Mouse (Mus musculus): ENCODE results near the gene Shisa3. TPM values are rescaled to one million over a fixed set of nuclear protein-coding genes. Genes with fewer than 3 reads are reported as not detected.

Gene Shisa3
- polyA plus RNA-seq, 1 experiment from 2014 or later: 0.39 TPM

GRCm38 (mm10) chr5:67655696-67656519, 48.2 kb downstream of the Shisa3 start:
- Histone ChIP-seq H3K9ac (no peak overlapping the region), H3K27me3 (no peaks in the 10 kb centered on the region), H3K36me3 (ENCODE audit: poor library complexity, severe bottlenecking) (0 out of 2 replicates have a peak, but pooled peaks cover 6% of the 10 kb centered on the region), H3K27ac (no peak overlapping the region), H3K4me2 (no peak overlapping the region), H3K4me1 (peaks cover 15% of the 10 kb centered on the region), H3K4me3 (no peak overlapping the region), H3K9me3 (replicated peaks) (0 out of 2 replicates have a peak, but pooled peaks cover 2% of the 10 kb centered on the region)
- 22% methylated on average over 14 of the region's 14 CpGs for WGBS
- no peak for ATAC-seq

- Histone ChIP-seq H3K9me3 (replicated peaks) (0 out of 2 replicates have a peak, but pooled peaks cover 2% of the 10 kb centered on the region), H3K27me3 (no peaks in the 10 kb centered on the region), H3K36me3 (ENCODE audit: poor library complexity, severe bottlenecking) (0 out of 2 replicates have a peak, but pooled peaks cover 6% of the 10 kb centered on the region), H3K27ac (no peak overlapping the region), H3K4me3 (no peak overlapping the region), H3K4me2 (no peak overlapping the region), H3K9ac (no peak overlapping the region), H3K4me1 (peaks cover 15% of the 10 kb centered on the region)
- no peak for ATAC-seq
- WGBS: 6% methylated on average over 13 of the region's 13 CpGs
Measured at GRCm38 (mm10) chr5:67656821-67657259, 49.2 kb downstream of the Shisa3 start.

GRCm38 (mm10) chr5:67659864-67660263, 52.2 kb downstream of the Shisa3 start:
- ATAC-seq: no peak
- 84% methylated on average over 9 of the region's 9 CpGs for WGBS
- Histone ChIP-seq H3K9me3 (replicated peaks) (no peaks in the 10 kb centered on the region), H3K9ac (no peak overlapping the region), H3K27ac (no peak overlapping the region), H3K4me1 (peaks cover 15% of the 10 kb centered on the region), H3K27me3 (no peaks in the 10 kb centered on the region), H3K4me2 (no peak overlapping the region), H3K36me3 (ENCODE audit: poor library complexity, severe bottlenecking) (0 out of 2 replicates have a peak, but pooled peaks cover 6% of the 10 kb centered on the region), H3K4me3 (no peak overlapping the region)

- H3K4me3 ChIP-seq: no peak overlapping the region
- H3K4me2 ChIP-seq: no peak overlapping the region
- peaks cover 23% of the 10 kb centered on the region for H3K36me3 ChIP-seq (ENCODE audit: poor library complexity, severe bottlenecking)
- no peaks in the 10 kb centered on the region for H3K27me3 ChIP-seq
- ATAC-seq: no peak
- no peak overlapping the region for H3K9ac ChIP-seq
- H3K27ac ChIP-seq: no peak overlapping the region
- H3K9me3 ChIP-seq (replicated peaks): no peaks in the 10 kb centered on the region
- WGBS: 33% methylated on average over 6 of the region's 6 CpGs
- no peaks in the 10 kb centered on the region for H3K4me1 ChIP-seq
Measured at GRCm38 (mm10) chr5:67662715-67663114, 55.0 kb downstream of the Shisa3 start.

GRCm38 (mm10) chr5:67669436-67669896, 61.8 kb downstream of the Shisa3 start:
- WGBS: 83% methylated on average over 13 of the region's 13 CpGs

GRCm38 (mm10) chr5:67670158-67670557, 62.5 kb downstream of the Shisa3 start:
- WGBS: 76% methylated on average over 6 of the region's 6 CpGs
- Histone ChIP-seq H3K9me3 (replicated peaks) (no peaks in the 10 kb centered on the region), H3K4me2 (no peak overlapping the region), H3K36me3 (ENCODE audit: poor library complexity, severe bottlenecking) (peaks cover 24% of the 10 kb centered on the region), H3K9ac (no peak overlapping the region), H3K4me1 (no peaks in the 10 kb centered on the region), H3K4me3 (no peak overlapping the region), H3K27ac (no peak overlapping the region), H3K27me3 (no peaks in the 10 kb centered on the region)
- no peak for ATAC-seq

More at GRCm38 (mm10) chr5:67669436-67669896, 61.8 kb downstream of the Shisa3 start:
- Histone ChIP-seq H3K4me1 (no peaks in the 10 kb centered on the region), H3K9ac (no peak overlapping the region), H3K27me3 (no peaks in the 10 kb centered on the region), H3K4me2 (no peak overlapping the region), H3K9me3 (replicated peaks) (no peaks in the 10 kb centered on the region), H3K4me3 (no peak overlapping the region), H3K27ac (no peak overlapping the region), H3K36me3 (ENCODE audit: poor library complexity, severe bottlenecking) (peaks cover 21% of the 10 kb centered on the region)
- no peak for ATAC-seq

GRCm38 (mm10) chr5:67673008-67673407, 65.3 kb downstream of the Shisa3 start:
- Histone ChIP-seq H3K4me2 (no peak overlapping the region), H3K9ac (no peak overlapping the region)
- no peak for ATAC-seq

More at GRCm38 (mm10) chr5:67673008-67673407, 65.3 kb downstream of the Shisa3 start:
- 90% methylated on average over 4 of the region's 4 CpGs for whole genome bisulfite sequencing
- H3K9me3 ChIP-seq (replicated peaks): no peaks in the 10 kb centered on the region
- H3K36me3 ChIP-seq (ENCODE audit: poor library complexity, severe bottlenecking): peaks cover 25% of the 10 kb centered on the region
- no peaks in the 10 kb centered on the region for H3K4me1 ChIP-seq
- H3K27me3 ChIP-seq: no peaks in the 10 kb centered on the region
- H3K4me3 ChIP-seq: no peak overlapping the region
- no peak overlapping the region for H3K27ac ChIP-seq

Small RNA genes within 50 kb of the gene (microRNA-seq; reads per million reads assigned to microRNA genes)
- not detected for gene Gm23617

Other genes with a start within 250 kb of the Shisa3 start
- 6.7 and 7.7 TPM in 2 replicates for gene Bend4, start 179.6 kb upstream of the Shisa3 start, polyA plus RNA-seq (2015; fragmentation: Nextera tagmentation; extraction: Ambion mirVana)
- 18.0 and 22.6 TPM in 2 replicates for gene Atp8a1, start 239.6 kb downstream of the Shisa3 start, polyA plus RNA-seq (2015; fragmentation: Nextera tagmentation; extraction: Ambion mirVana)

Measured in forebrain, embryonic 13.5 days (tissue).